Mouse (Mus musculus) spleen, adult 2 months (tissue): ENCODE results near the gene Efna4. TPM values are rescaled to one million over a fixed set of nuclear protein-coding genes. Genes with fewer than 3 reads are reported as not detected.

Source experiments
- DNase-seq, 2 experiments: peaks; one replicate each; pipeline versions ENCODE4 v3.0.0 to v3.0.0-alpha.2; 2012 to 2021; ENCODE audit warnings: low spot score in 2 of 2, low read depth in 1 of 2
- H3K27ac ChIP-seq: fragments of 200-500 bp; 2 replicates; pipeline ENCODE4 v1.5.1; 2012; ENCODE audit warnings: low read length, inconsistent platforms; ENCODE audit not compliant: insufficient read depth
- H3K27me3 ChIP-seq: fragments of 200-500 bp; 2 replicates; pipeline ENCODE4 v1.6.1; 2012; ENCODE audit warnings: mild to moderate bottlenecking, moderate library complexity, low read length, inconsistent platforms; ENCODE audit not compliant: control insufficient read depth, insufficient read depth
- H3K36me3 ChIP-seq: fragments of 200-500 bp; 2 replicates; pipeline ENCODE4 v1.6.1; 2012; ENCODE audit warnings: mild to moderate bottlenecking, low read length, inconsistent platforms; ENCODE audit not compliant: control insufficient read depth, insufficient read depth
- H3K4me1 ChIP-seq: fragments of 200-500 bp; 2 replicates; pipeline ENCODE4 v1.6.1; 2011; ENCODE audit warnings: inconsistent platforms; ENCODE audit not compliant: control insufficient read depth, insufficient read depth, insufficient read length
- H3K4me3 ChIP-seq: fragments of 200-500 bp; 2 replicates; pipeline ENCODE4 v1.5.1; 2011; ENCODE audit warnings: mild to moderate bottlenecking, inconsistent platforms; ENCODE audit not compliant: insufficient read depth, insufficient read length; ENCODE audit errors: extremely low read depth
- CTCF ChIP-seq: fragments of 200-500 bp; IDR thresholded peaks from 2 replicates; pipeline ENCODE4 v1.5.1; 2011; ENCODE audit warnings: mild to moderate bottlenecking, inconsistent platforms; ENCODE audit not compliant: insufficient read depth, insufficient read length, insufficient replicate concordance; ENCODE audit errors: extremely low read depth
- POLR2A ChIP-seq: fragments of 200-500 bp; IDR thresholded peaks from 2 replicates; pipeline ENCODE4 v1.6.1; 2011; ENCODE audit warnings: low read depth, low read length, inconsistent platforms
- WGBS: fragments of 180-500 bp; shearing (Covaris S2); methylation state at CpG from one replicate; pipeline ENCODE4 v1.1.7; 2018; 5-methylcytosine and 5-hydroxymethylcytosine counted together
- polyA plus RNA-seq: library from polyadenylated mRNA; depleted of rRNA; stranded (reverse); fragments of >200 nt; gene quantifications from 2 replicates; pipeline ENCODE4 v1.2.3, GENCODE M21; 2012

The Efna4 gene
- polyA plus RNA-seq, 1 experiment = 0.62 TPM

GRCm38 (mm10) chr3:89377831-89378230, 40.0 kb upstream of the Efna4 start:
- Histone ChIP-seq H3K4me3 (no peak overlapping the region), H3K4me1 (peaks cover 19% of the 10 kb centered on the region), H3K27me3 (no peaks in the 10 kb centered on the region), H3K27ac (no peak overlapping the region), H3K36me3 (peaks cover 19% of the 10 kb centered on the region)
- WGBS = 86% methylated on average over 4 of the region's 4 CpGs
- TF ChIP-seq CTCF (no peak), POLR2A (no peak)
- no peak for DNase-seq

DNA sequence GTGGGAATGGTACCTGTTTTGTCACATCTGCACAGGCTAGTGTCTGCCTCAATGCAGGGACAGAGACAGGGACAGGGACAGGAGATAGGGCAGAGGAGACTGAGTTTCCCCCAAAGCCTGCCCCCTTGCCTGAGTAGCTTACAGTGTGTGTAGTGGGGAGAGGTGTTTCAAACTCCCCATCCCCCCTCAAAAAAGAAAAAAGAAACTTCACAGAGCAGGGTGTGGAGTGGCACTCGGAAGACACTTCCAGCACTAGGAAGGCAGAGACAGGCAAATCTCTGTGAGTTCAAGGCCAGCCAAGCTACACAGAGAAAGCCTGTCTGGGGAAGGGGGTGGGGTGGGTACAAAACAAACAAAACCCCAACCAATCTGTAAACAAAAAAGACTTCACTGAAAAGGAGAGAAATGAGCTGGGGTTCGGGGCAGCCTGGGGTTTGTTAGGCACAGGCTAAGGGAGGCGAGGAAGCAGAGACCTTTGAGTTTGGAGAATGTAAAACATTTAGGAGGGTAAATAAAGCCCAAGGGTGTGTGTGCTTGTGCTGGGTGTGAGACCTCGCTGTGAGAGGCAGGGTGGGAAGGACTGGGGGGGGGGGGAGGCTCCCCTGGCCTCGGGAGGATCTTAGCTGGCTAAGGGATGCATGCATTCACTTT, 35.9 kb upstream of the Efna4 start:
- TF ChIP-seq CTCF = no peak
- no peak for TF ChIP-seq POLR2A
- DNase-seq = no peak
- H3K27ac ChIP-seq = no peak overlapping the region
- 57% methylated on average over 5 of the region's 5 CpGs for WGBS
- H3K4me1 ChIP-seq = peaks cover 6% of the 10 kb centered on the region
- H3K4me3 ChIP-seq = no peak overlapping the region
- H3K27me3 ChIP-seq = no peaks in the 10 kb centered on the region
- peaks cover 2% of the 10 kb centered on the region; the same call in 1 of the 2 replicates for H3K36me3 ChIP-seq

GRCm38 (mm10) chr3:89367338-89367737, 29.5 kb upstream of the Efna4 start:
- Histone ChIP-seq H3K4me3 (no peak overlapping the region), H3K27ac (no peak overlapping the region), H3K36me3 (no peaks in the 10 kb centered on the region), H3K4me1 (no peaks in the 10 kb centered on the region), H3K27me3 (no peaks in the 10 kb centered on the region)
- no peak for DNase-seq
- WGBS = 81% methylated on average over 11 of the region's 11 CpGs
- TF ChIP-seq POLR2A (no peak), CTCF (no peak)

GRCm38 (mm10) chr3:89365486-89366414, 27.9 kb upstream of the Efna4 start:
- no peaks in the 10 kb centered on the region for H3K4me1 ChIP-seq
- no peaks in the 10 kb centered on the region for H3K36me3 ChIP-seq
- H3K27ac ChIP-seq = no peak overlapping the region
- H3K27me3 ChIP-seq = no peaks in the 10 kb centered on the region
- DNase-seq = no peak
- TF ChIP-seq CTCF (no peak), POLR2A (no peak)
- WGBS = 89% methylated on average over 20 of the region's 20 CpGs
- no peak overlapping the region for H3K4me3 ChIP-seq

DNA sequence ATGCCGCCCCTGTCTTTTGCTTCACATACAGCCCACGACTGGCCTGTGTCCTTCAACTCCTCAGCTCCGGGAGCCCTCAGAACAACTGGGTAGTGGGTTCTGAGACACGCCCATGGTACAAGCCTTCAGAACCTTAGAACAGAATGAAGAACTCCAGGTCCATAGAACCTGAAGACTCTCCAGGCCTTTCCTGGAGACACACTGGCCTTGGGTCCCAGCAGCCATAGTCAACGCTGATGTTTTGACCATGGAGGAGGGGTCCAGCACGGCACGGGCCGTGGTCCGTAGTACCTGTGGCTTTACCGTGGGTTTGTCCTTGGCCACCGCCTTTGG, 27.3 kb upstream of the Efna4 start, which contains the start of gene Dcst1:
TSS of gene Dcst1 (minus strand) at position 101 of the 333 bp plus-strand sequence.
- TF ChIP-seq POLR2A = no peak
- TF ChIP-seq CTCF = no peak
- Histone ChIP-seq H3K36me3 (no peaks in the 10 kb centered on the region), H3K27me3 (no peaks in the 10 kb centered on the region), H3K4me3 (no peak within 1 kb of the TSS), H3K4me1 (no peaks in the 10 kb centered on the region), H3K27ac (no peak within 1 kb of the TSS)
- no peak for DNase-seq
- WGBS = 90% methylated on average over 11 of the region's 11 CpGs

DNA sequence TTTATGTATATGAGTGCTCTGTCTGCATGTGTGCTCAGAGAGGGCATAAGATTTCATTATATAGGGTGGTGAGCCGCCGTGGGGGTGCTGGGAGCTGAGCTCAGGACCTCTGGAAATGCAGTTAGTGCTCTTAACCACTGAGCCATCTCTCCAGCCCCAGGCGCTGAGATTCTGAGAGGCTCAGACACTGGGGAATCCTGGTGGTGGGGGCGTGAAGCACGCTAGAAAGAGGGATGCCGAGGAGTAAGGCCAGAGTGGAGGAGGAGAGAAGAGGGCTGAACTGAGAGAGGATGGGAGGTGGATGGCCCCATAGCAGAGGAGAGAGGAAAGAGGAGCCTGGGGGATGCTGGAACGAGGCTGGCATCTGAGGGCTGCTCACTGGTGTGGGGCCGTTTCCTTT, 26.8 kb upstream of the Efna4 start:
- TF ChIP-seq POLR2A = no peak
- no peak for TF ChIP-seq CTCF
- no peaks in the 10 kb centered on the region for H3K27me3 ChIP-seq
- 85% methylated on average over 8 of the region's 8 CpGs for WGBS
- peaks cover 3% of the 10 kb centered on the region; the same call in 1 of the 2 replicates for H3K4me1 ChIP-seq
- H3K36me3 ChIP-seq = no peaks in the 10 kb centered on the region
- DNase-seq = no peak
- no peak overlapping the region for H3K27ac ChIP-seq
- no peak overlapping the region for H3K4me3 ChIP-seq
